Mouse (Mus musculus) G1E (cell line): Measurements from ENCODE around the gene Rpl38.

ENCODE experiments used
- CTCF ChIP-seq: IDR thresholded peaks from 2 replicates; pipeline ENCODE4 v1.5.1; 2012; ENCODE audit warnings: low read depth, low read length, inconsistent platforms, mixed read lengths
- GATA1 ChIP-seq: IDR thresholded peaks from 2 replicates; pipeline ENCODE4 v1.6.1; 2012; ENCODE audit warnings: borderline replicate concordance, low read length, inconsistent platforms, mixed read lengths
- GATA2 ChIP-seq: IDR thresholded peaks from 2 replicates; pipeline ENCODE4 v1.6.1; 2012; ENCODE audit warnings: low read depth, low read length, inconsistent platforms, borderline replicate concordance
- POLR2AphosphoS5 ChIP-seq: IDR thresholded peaks from 2 replicates; pipeline ENCODE4 v1.6.1; 2012; ENCODE audit warnings: low read depth, low read length, inconsistent platforms; ENCODE audit not compliant: insufficient replicate concordance
- TAL1 ChIP-seq: conservative IDR thresholded peaks from 2 replicates; pipeline ENCODE4 v1.6.1; 2012; ENCODE audit warnings: low read depth, low read length, inconsistent platforms, mixed read lengths

GRCm38 (mm10) chr11:114630044-114630443 lies 38.3 kb upstream of the Rpl38 start:
- TF ChIP-seq CTCF, result no peak
- TF ChIP-seq POLR2AphosphoS5, result no peak
- TF ChIP-seq GATA1, result no peak
- no peak for TF ChIP-seq TAL1
- no peak for TF ChIP-seq GATA2
